Mouse (Mus musculus): ENCODE measurements at regions not wholly inside any gene's neighbourhood (a gene's known extent, or its start where the extent isn't known, plus 50 kb on each side); places are given as distances from the start of the nearest gene placed in this dataset. TPM values are rescaled to one million over a fixed set of nuclear protein-coding genes. Genes with fewer than 3 reads are reported as not detected.
A peak's percentile ranks its signal among the peaks of the same experiment; 100 is the strongest.
"Not testable (repeated sequence)": the region's sequence is repeated elsewhere in the genome, so short reads cannot be mapped to it uniquely, and the experiment has no call there.

- not testable (repeated sequence) for DNase-seq (ENCODE audit: low spot score)
Measured at GRCm38 (mm10) chr12:23216521-23216920, 563.5 kb downstream of the Gm10330 start.

DNA sequence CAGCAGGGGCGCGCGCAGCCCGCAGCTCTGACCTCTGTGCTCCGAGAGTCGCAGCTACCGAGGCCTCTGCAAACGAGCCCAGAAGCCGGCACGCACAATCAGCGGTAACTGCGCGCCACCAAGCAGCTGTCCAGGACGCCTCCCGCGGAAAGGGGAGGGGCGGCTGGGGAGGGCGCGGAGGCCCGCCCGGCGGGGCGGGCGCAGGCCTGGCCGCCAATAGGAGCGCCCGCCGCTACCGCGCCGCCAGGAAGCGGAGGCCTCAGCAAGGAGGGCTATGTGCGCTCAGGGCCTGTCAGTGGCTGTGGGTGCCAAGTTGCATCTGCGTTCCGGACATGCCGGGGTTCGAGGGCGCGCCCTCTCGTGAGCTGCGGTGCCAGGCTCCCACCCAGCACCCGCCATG is 590.5 kb downstream of the Gm10330 start:
- DNase-seq (ENCODE audit: low spot score) = peak; percentile 3

DNA sequence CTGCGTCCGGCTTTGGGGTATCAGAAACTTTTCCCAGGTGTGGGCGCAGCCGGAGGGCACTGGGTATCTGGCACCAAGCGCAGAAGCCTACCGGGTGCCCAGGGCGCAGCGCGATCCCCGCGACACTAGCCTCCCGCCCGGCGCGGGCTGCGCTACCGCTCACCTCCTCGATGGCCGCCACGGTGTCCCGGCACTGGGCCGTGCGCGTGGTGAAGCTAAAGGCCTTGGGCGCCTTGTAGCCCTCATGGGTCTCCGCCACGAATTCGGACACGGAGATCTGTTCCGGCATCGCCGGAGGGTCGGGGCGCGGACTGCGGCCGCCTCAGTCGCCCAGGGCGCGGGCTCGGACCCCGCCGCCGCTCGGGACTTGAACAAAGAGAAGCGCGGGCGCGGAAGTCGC is 591.0 kb downstream of the Gm10330 start:
- not testable (repeated sequence) for DNase-seq (ENCODE audit: low spot score)

Small RNAs in the stretch of these regions (microRNA-seq; reads per million reads assigned to microRNA genes)
- not detected for gene Gm26140
